Mouse (Mus musculus) brain, embryonic 14.5 days (tissue): Measurements from ENCODE around the gene Smyd5.

Experiments
- CTCF ChIP-seq: fragments of 200-500 bp; IDR thresholded peaks from 2 replicates; pipeline ENCODE4 v1.5.1; 2012; ENCODE audit warnings: inconsistent platforms, mild to moderate bottlenecking, moderate library complexity, borderline replicate concordance; ENCODE audit not compliant: insufficient read depth, insufficient read length; ENCODE audit errors: extremely low read depth
- POLR2A ChIP-seq: fragments of 200-500 bp; IDR thresholded peaks from 2 replicates; pipeline ENCODE4 v1.6.1; 2012; ENCODE audit warnings: mild to moderate bottlenecking, inconsistent platforms, borderline replicate concordance; ENCODE audit not compliant: poor library complexity, insufficient read depth, insufficient read length, severe bottlenecking; ENCODE audit errors: extremely low read depth

- TF ChIP-seq CTCF (no peak), POLR2A (no peak)
These were observed 15.6 kb downstream of the Smyd5 start for GRCm38 (mm10) chr6:85447351-85447750.
